Mouse (Mus musculus) urinary bladder, adult 2 months (tissue): Measurements from ENCODE around the gene Pros1. TPM values are rescaled to one million over a fixed set of nuclear protein-coding genes. Genes with fewer than 3 reads are reported as not detected.
A peak's percentile ranks its signal among the peaks of the same experiment; 100 is the strongest.

ENCODE experiments used
- DNase-seq: peaks from one replicate; pipeline ENCODE4 v3.0.0; 2022; ENCODE audit warnings: low spot score
- polyA plus RNA-seq: library from polyadenylated mRNA; depleted of rRNA; stranded (reverse); fragments of >200 nt; gene quantifications from 2 replicates; pipeline ENCODE4 v1.2.3, GENCODE M21; 2012; rRNA removed

Pros1 gene
- 29.9 and 38.7 TPM in 2 replicates for polyA plus RNA-seq

DNA sequence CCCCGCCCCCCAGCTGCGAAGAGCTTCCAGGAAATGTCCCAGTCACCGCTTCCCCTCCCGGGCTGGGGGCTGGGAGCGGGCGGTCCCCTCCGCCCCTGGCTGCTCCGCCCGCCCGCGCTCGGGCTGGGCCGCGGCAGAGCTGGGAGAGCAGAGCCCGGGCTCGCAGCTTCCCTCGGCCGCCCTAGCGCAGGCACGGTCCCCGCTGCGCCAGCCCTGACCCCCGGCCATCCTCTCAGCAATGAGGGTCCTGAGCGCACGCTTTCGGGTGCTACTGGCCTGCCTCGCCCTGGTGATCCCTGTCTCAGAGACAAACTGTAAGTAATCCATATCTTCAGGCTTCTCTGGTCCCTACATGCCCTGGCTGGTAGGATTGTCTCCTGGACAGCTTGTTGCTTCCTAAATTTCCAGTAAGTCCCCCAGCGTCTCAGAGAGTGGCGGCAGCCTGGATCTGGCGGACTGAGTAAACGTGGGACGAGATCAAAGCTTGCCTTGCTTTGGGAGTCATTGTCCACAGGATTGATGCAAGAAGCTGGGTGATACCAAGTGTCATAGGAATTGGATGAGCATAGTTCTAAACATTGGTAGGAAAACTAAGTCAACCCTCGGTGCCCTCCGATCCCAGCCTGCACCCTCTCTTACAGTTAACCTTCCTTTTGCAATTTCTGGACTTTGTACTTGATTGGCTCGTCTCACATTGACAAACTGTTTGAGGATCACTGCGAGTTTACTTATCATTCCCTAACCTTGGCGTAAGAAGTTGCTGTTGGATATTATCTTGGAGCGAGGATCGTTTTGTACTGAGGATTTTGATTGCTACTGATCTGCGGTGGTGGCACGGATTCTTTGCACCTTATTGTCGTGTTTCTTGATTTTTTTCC, at the start of gene Pros1:
Gene Pros1, plus strand, starts transcription at position 117 of the 878 bp plus-strand sequence.
- DNase-seq = peak; percentile 43

DNA sequence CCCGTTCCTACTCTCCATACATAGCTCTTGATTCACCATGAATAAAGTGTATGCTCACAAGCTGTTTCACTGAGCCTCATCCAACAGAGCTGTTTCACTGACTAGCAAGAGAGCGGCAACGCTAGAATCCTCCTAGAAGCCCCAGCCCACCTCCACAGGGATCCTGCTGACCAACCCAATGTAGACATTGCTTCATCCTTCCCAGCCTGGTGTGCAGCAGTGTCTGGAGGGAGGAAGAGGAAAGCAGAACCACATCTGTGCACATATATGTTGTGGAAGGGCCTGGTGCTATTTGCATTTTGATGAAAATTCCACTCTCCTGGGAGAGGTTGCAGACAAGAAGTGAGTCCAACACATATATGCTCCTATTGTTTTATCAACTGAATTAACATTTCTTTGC, 49.5 kb upstream of the Pros1 start:
- DNase-seq = no peak

DNA sequence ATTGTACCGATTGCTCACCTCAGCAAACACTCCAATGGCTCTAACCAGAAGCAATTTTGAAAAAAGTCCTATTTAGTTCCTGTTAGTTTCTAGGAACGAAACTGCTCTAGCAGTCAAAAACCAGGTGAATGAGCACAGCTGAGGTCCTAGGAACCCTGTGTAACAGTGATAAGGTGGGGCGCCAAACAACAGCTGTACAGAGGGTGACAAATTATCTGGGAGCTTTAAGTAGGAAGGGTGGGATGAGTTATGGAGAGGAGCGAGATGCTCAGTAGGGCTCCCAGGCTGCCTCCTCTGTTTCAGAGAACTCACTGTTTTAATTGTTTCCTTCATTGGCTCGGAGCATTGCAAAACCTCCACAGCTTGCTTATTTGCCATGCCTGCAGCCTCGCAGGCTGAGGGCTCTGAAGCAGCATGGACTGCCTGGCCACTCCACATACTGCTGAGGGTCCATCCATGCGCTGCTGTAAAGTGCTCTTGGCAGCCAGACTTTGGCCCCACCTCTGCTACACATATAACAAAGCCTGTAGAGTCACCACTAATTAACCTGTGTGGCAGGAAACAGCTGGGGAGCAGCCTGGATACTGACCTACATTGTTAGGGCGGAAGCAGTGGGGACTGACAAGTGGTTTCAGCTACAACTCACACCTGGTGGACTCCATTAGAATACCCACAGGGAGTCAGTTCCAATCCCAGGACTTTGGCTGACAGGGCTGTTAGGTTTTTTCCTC, 46.7 kb upstream of the Pros1 start:
- no peak for DNase-seq

DNA sequence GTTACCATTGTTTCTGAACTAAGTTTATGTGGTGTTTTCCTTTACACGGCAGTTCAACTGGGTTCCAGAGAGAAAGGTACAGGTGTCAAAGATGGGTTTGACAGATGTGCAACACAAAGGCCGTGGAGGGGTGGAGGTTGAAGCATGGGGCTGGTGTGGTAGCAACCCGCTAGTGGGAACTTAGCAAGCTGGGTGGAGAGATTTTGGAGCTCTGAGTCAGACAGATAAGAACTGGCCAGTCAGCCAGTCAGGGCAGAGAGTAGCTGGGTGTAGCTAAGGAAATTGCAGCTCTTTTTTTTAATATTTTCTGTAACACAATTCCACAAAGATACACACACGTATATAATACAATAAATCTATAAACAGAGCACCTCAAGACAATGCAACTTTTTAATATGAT, 43.3 kb upstream of the Pros1 start:
- DNase-seq = no peak

GRCm38 (mm10) chr16:62813790-62814189, 40.3 kb upstream of the Pros1 start:
- DNase-seq = no peak

DNA sequence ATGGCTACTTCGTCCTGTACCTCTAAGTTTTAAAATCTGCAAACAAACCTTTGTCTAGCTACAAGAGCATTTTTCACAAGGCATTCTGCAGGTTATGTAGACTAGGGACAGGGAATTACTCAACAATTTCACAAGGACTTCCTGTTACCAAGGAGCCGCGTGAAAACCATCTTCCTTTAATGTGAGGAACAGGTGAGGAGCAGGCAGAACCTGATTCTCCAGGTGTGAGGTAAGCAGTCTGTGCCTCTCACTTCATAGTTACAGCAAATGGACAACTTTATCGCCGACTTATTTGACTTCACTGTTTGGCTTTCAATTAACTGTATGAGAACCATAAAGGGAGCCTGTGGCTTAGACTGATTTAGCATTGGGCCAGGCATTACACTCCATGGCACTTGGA, 39.6 kb upstream of the Pros1 start, which contains the start of gene Stx19:
Gene Stx19, plus strand, starts transcription at position 186 of the 400 bp plus-strand sequence.
- DNase-seq = no peak

- no peak for DNase-seq
Measured at GRCm38 (mm10) chr16:62822472-62822871, 31.6 kb upstream of the Pros1 start.

DNA sequence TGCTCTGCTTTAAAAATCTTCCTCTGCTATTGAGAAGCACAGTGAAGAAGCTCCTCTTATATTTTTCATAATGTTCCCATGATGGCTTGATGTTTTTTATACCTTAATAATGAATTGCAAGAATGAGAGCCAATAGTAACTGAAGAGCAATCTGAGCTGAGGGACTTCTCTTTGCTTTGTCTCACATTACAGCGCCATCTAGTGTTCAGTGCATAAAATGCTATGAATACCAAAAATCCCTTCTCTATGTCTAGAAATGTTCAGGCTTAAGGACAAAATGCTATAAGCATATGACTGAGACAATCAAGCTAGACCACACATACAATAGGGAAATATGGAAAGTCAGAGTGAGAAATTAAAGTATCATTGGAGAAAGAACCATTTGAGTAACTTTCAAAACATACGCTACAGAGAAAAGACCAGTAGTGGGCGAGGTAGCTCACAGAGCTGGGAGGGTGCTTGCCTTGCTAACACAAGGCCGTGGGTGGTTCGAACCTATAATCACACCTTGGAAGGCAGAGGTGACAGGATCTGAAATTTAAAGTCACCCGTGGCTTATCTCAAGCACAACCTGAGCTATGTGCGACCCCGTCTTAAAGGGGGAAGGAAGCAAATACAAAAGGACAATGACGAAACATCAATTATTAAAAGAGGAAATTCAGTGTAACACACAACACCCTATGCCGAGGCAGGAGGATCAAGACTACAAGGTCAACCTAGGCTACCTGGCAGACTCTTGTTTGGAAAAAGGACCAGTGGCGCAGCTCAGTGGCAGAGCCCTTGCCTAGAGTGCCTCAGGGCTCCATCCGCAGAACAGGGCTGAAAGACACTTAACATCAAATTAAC, 27.7 kb upstream of the Pros1 start:
- no peak for DNase-seq

GRCm38 (mm10) chr16:62832027-62832426, 22.1 kb upstream of the Pros1 start:
- no peak for DNase-seq

DNA sequence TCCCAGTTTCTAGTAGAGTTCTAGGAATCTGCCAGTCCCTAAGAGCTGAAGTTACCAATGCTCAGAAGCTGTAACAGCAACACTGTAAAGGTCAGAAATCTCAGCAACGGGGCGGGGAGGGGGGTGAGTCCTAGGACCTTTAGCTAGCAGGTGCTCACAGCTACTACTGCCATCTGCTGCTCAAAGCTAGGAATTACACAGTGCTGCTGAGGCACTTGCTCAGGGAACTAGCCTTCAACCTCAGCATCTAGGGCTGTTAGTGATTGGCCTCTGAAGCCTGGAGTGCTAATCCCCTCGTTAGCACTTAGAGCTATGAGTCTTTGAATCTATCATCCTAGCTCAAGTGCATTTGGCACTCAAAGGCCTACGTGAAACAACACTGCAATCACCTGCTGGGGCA, 21.6 kb upstream of the Pros1 start:
- DNase-seq = no peak

- no peak for DNase-seq
Measured at GRCm38 (mm10) chr16:62834016-62834735, 19.9 kb upstream of the Pros1 start.

- DNase-seq = no peak
Measured at GRCm38 (mm10) chr16:62845341-62845740, 8.8 kb upstream of the Pros1 start.

GRCm38 (mm10) chr16:62846498-62847312, 7.4 kb upstream of the Pros1 start, which contains the start of gene Arl13b:
Arl13b (minus strand) TSS chr16:62847040.
- DNase-seq = peak; percentile 65

GRCm38 (mm10) chr16:62852464-62853252, 1.4 kb upstream of the Pros1 start:
- no peak for DNase-seq

GRCm38 (mm10) chr16:62853611-62854126, 438 bp upstream of the Pros1 start:
- no peak for DNase-seq

- no peak for DNase-seq
Measured at GRCm38 (mm10) chr16:62855385-62855784, 1.3 kb downstream of the Pros1 start.

DNA sequence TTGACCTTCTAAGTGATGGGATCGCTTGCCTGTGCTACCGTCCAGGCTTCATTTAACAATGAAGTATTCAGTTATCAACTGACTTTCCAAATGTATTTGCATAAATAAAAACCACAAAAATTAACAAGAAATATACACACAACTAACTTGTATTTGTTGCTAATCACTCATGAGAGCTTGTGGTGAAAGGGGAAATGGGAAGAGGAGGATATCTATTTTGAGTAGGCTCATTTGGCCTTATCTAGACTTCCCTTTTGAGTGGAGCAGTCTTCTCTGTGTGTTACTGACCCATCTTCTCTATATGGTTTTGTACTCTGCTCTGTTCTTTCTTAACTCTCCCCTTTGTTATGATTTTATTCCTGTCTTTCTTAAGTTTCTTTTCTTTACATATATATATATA, 2.2 kb downstream of the Pros1 start:
- no peak for DNase-seq

DNA sequence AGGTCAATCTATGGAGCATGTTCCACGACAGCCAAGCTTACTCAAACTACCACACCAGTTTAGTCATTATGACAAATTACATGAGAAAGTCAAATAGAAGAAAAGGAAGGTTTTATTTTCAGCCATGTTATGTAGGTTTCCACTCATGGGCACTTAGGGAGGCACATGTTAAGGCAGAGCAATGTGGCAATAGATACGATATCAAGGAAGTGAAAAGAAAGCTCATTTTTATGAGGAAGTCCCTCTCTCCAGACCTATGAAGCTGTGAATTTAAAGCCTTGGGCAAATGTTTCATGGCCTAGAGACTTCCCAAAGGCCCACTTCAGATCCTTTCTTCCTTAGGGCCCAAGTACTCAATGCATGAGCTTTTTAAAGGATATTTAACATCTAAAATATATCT, 3.4 kb downstream of the Pros1 start:
- DNase-seq = no peak

- no peak for DNase-seq
Measured at GRCm38 (mm10) chr16:62858018-62858417, 3.9 kb downstream of the Pros1 start.
